Comparison of ENCODE assay signal across 7 mouse cellular contexts in the genomic region with DNA sequence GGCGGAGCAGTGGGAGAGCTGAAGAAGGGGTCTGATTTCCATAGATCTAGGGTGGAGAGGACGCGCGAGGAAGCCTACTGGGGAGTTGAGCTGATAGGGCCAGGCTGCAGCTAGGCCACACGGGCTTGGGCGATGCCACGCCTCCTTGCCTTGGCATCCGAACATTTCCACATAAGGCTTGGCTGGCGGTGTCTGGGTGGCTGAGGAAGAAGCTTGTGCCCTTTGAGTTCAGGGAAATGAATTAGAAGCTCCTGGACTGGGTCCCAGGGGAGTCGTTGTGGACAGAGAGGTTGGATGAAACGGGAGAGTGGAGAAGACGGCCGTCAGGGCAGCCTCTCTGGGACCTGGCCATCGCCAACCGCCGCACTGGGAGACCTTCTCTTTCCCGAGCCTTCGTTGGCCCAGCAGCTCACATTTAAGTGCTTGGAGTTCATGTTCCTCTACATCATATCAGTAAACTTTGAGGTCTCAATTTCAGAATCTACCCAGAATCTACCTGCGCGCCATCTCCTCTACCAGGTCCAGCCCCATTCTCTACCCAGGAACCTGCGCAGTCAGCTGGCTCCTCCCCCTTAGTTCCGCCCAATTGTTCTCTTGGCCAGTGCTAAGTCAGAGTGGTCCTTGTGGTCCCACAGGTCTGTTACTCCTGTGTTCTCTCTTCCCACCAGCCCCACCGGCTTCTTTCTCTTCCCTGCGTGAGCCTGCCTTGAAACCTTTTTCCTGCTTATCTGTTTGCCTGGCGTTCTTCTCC. TPM values are rescaled to one million over a fixed set of nuclear protein-coding genes. Genes with fewer than 3 reads are reported as not detected.
DNase-seq lines count a peak whose midpoint lies in the region.

No protein-coding gene starts in this region.

- H3K9me3 ChIP-seq in forebrain, embryonic 10.5 days = no peaks in the 10 kb centered on the region

- peaks cover 13% of the 10 kb centered on the region for H3K4me1 ChIP-seq in forebrain, embryonic 10.5 days

- 2% methylated on average over 25 of the region's 25 CpGs for WGBS in forebrain, embryonic 10.5 days

- intact Hi-C loops in heart, postnatal 36 days (cut with DNase I) = no loop called here

- peak overlapping the region; percentile 58 for H3K4me3 ChIP-seq in forebrain, embryonic 10.5 days

- DNase-seq in Muller cell, postnatal 12 days (ENCODE audit: inconsistent ontology term) = peak; percentile 46
- peak; percentile 72 for DNase-seq in brain, adult 2 months (ENCODE audit: low read depth, low spot score)
- peak; percentile 46 for DNase-seq in forebrain, embryonic 10.5 days (ENCODE audit: extremely low spot score, low spot score)
- DNase-seq in heart, postnatal 36 days = peak; percentile 39 to 50
- DNase-seq in kidney, postnatal 4 days = peak; percentile 49 to 62
- DNase-seq in lung, postnatal 25 days (ENCODE audit: low spot score) = peak; percentile 83
- peak; percentile 10 for DNase-seq in right cerebral cortex, postnatal 4 days

- H3K36me3 ChIP-seq in forebrain, embryonic 10.5 days (replicated peaks) = no peaks in the 10 kb centered on the region

- peak overlapping the region; percentile 62; the same call in 1 of the 2 replicates for H3K27ac ChIP-seq in forebrain, embryonic 10.5 days

- peaks cover 37% of the 10 kb centered on the region; the same call in 1 of the 2 replicates for H3K27me3 ChIP-seq in forebrain, embryonic 10.5 days (ENCODE audit: poor library complexity, severe bottlenecking)

RNA-seq across cellular contexts. Expression of a gene that starts 31.8 kb away (rescaled TPM):
- polyA plus RNA-seq in forebrain, embryonic 10.5 days (2016; fragmentation: Nextera tagmentation; extraction: Ambion mirVana) = 8.3 and 9.2 TPM in 2 replicates
- 10 to 100 TPM; 39.5 to 52.7 TPM for total RNA-seq in heart, postnatal 36 days (2021)

RNA-seq across cellular contexts. Expression of a gene that starts 57.9 kb away (rescaled TPM):
- 364 and 371 TPM in 2 replicates for polyA plus RNA-seq in forebrain, embryonic 10.5 days (2016; fragmentation: Nextera tagmentation; extraction: Ambion mirVana)
- total RNA-seq in heart, postnatal 36 days (2021) = 10 to 100 TPM; 15.8 to 17.2 TPM

Comparison
In these comparisons a context has a peak if more than half of its experiments do, and no peak if none do; other contexts are left out.
1. Peak in every context shown above with its lines: DNase-seq, H3K4me3 ChIP-seq and H3K27ac ChIP-seq.
2. DNase-seq: peak in every context shown above with its lines; median percentile 83 in lung, postnatal 25 days; 72 in brain, adult 2 months; 56 in kidney, postnatal 4 days; 46 in Muller cell, postnatal 12 days; 46 in forebrain, embryonic 10.5 days; 44 in heart, postnatal 36 days; 10 in right cerebral cortex, postnatal 4 days.